Mouse (Mus musculus): ENCODE measurements around the gene Unc50. TPM values are rescaled to one million over a fixed set of nuclear protein-coding genes. Genes with fewer than 3 reads are reported as not detected.

The Unc50 gene
- total and polyA plus RNA-seq, 3 experiments, result 41.8 to 75.5 (median 58.5) TPM

DNA sequence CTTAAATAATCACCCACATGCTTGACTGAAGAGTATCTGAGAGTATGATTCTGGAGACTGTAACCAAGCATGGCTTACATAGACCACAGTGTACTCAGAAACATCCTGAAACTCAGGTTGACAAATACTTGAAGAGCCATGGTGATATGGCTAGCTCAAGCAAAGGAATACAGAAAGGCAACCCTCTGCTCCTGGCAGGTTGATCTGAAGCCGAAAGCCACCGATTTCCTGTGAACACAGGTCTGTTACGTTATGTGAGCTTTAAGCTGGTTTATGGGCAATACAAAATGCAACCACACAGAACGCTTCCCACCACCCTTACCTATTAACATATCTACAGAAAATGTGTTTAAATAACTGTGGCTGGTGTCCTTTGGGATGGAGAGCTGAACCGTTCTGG is 39.1 kb downstream of the Unc50 start:
- Histone ChIP-seq H3K27me3 (replicated peaks) (no peaks in the 10 kb centered on the region), H3K4me2 (ENCODE audit: insufficient read depth, low read depth, poor library complexity, severe bottlenecking) (no peak overlapping the region), H3K36me3 (replicated peaks in 1 of 2; ENCODE audit: control insufficient read depth in 1 of 2, insufficient read depth in 1 of 2, low read length in 1 of 2) (peaks cover 21 to 45% of the 10 kb centered on the region in 2 experiments), H3K9ac (ENCODE audit: insufficient read depth, low read depth) (no peak overlapping the region), H3K4me1 (ENCODE audit: control insufficient read depth in 1 of 2, insufficient read depth in 2 of 2) (peaks cover 14 to 53% of the 10 kb centered on the region in 2 experiments), H3K27ac (ENCODE audit: insufficient read depth, low read depth) (no peak overlapping the region), H3K79me2 (replicated peaks; ENCODE audit: control insufficient read depth, extremely low read depth, insufficient read depth, poor library complexity, severe bottlenecking) (peaks cover 6% of the 10 kb centered on the region), H3K4me3 (replicated peaks in 1 of 3; ENCODE audit: low read depth in 2 of 3, low read length in 2 of 3, poor library complexity in 1 of 3) (no peak overlapping the region), H3K9me3 (replicated peaks; ENCODE audit: low read length) (peaks cover 9% of the 10 kb centered on the region)
- DNase-seq (ENCODE audit: extremely low read depth), result no peak
- dilution Hi-C loops (cut with MboI; ENCODE audit: extremely low pct_ligation_motif_present, extremely low pct_unique_long_range_greater_than_20kb, low sequenced_read_pairs) (no loop called here), in situ Hi-C loops (cut with MboI; ENCODE audit: low pct_ligation_motif_present, low pct_unique_long_range_greater_than_20kb, low sequenced_read_pairs) (loop anchor here (10.0 kb wide), 1 partner anchor 194 kb away; no protein-coding TSS in a partner anchor)
- TF ChIP-seq RAD21 (IDR thresholded peaks at IDR 0.05; ENCODE audit: low read depth, low read length), result no peak
- no peak for TF ChIP-seq UBTF (IDR thresholded peaks at IDR 0.05; ENCODE audit: low read depth, low read length)
- no peak for TF ChIP-seq MAZ (IDR thresholded peaks at IDR 0.05; ENCODE audit: low read depth, low read length)
- no peak for TF ChIP-seq MAX (IDR thresholded peaks at IDR 0.05; ENCODE audit: low read length)
- TF ChIP-seq SMC3 (IDR thresholded peaks at IDR 0.05; ENCODE audit: low read depth, low read length), result no peak
- TF ChIP-seq CHD1 (IDR thresholded peaks at IDR 0.05; ENCODE audit: low read depth, low read length), result no peak
- TF ChIP-seq CTCF (conservative IDR thresholded peaks at IDR 0.05 in 1 of 2, IDR thresholded peaks at IDR 0.05 in 1 of 2; ENCODE audit: low read depth in 2 of 2, low read length in 2 of 2), result no peak
- TF ChIP-seq EP300 (IDR thresholded peaks at IDR 0.05; ENCODE audit: low read length), result no peak
- no peak for TF ChIP-seq KAT2A (IDR thresholded peaks at IDR 0.05; ENCODE audit: insufficient replicate concordance, low read length)
- TF ChIP-seq POLR2A (IDR thresholded peaks at IDR 0.05; ENCODE audit: low read depth, low read length), result no peak
- no peak for TF ChIP-seq MXI1 (IDR thresholded peaks at IDR 0.05; ENCODE audit: low read depth, low read length)
- TF ChIP-seq TCF12 (IDR thresholded peaks at IDR 0.05; ENCODE audit: low read depth, low read length), result no peak

DNA sequence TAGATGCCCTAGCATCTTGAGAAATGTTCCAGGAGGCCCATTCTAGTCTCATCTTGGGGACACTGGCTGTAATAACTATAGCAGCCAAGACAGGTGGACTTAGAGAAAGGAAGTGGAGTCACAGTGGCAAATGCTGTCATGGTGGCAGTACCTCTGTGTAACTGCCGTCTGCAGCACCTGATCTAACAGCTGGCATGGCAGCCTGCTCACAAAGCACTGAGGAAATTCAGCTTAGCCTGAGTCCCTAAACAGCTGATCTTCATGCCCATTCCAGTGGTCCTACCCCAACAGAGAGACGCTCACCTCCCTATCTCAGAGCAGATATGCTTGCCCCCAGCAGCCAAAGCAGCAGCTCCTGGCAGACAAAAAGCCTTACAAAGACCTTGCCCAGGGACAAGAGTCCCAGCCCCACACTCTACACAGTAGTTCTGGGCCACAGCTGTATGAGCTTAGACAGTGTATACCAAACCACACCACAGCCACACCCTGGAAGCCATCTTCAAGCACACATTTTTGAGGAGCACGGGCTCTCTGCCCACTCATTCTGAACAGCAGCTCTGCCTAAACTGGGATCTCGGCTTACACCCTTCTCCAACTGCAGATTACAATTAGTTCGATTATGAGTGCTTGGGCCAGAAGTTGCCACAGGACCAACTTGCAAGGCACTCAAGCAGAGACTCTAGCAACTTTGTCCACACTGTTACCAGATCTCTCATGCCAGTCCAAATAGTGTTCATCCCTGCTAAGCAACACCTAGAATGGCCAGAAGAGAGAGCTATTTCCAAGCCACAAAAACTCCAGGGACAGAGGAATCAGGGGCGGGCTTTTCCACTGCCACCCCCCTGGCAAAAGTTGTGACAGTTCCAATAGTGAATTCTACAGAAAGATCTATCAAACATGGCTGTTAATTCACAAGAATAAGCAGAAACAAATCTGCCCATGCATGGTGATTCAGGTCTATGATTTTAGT is 41.5 kb downstream of the Unc50 start:
- in situ Hi-C loops (cut with MboI; ENCODE audit: low pct_ligation_motif_present, low pct_unique_long_range_greater_than_20kb, low sequenced_read_pairs), result loop anchor here (5.0 kb wide), 1 partner anchor 161 kb away; no protein-coding TSS in a partner anchor
- no peak for DNase-seq (ENCODE audit: extremely low read depth)

More for the DNA sequence above, 41.5 kb downstream of the Unc50 start:
- H3K9me3 ChIP-seq (replicated peaks; ENCODE audit: low read length), result peaks cover 9% of the 10 kb centered on the region
- dilution Hi-C loops (cut with MboI; ENCODE audit: extremely low pct_ligation_motif_present, extremely low pct_unique_long_range_greater_than_20kb, low sequenced_read_pairs), result no loop called here
- H3K79me2 ChIP-seq (replicated peaks; ENCODE audit: control insufficient read depth, extremely low read depth, insufficient read depth, poor library complexity, severe bottlenecking), result peaks cover 15% of the 10 kb centered on the region
- no peak overlapping the region for H3K4me2 ChIP-seq (ENCODE audit: insufficient read depth, low read depth, poor library complexity, severe bottlenecking)
- no peak overlapping the region for H3K4me3 ChIP-seq (replicated peaks in 1 of 3; ENCODE audit: low read depth in 2 of 3, low read length in 2 of 3, poor library complexity in 1 of 3)
- no peaks in the 10 kb centered on the region for H3K27me3 ChIP-seq (replicated peaks)
- H3K9ac ChIP-seq (ENCODE audit: insufficient read depth, low read depth), result no peak overlapping the region
- H3K4me1 ChIP-seq (ENCODE audit: control insufficient read depth in 1 of 2, insufficient read depth in 2 of 2), result peaks cover 17 to 63% of the 10 kb centered on the region in 2 experiments
- TF ChIP-seq MAZ (IDR thresholded peaks at IDR 0.05; ENCODE audit: low read depth, low read length), result 0 out of 2 replicates have a peak, but pooled peaks have one; percentile 56
- no peak for TF ChIP-seq USF1 (IDR thresholded peaks at IDR 0.05; ENCODE audit: low read depth, low read length)
- no peak for TF ChIP-seq GABPA (IDR thresholded peaks at IDR 0.05; ENCODE audit: insufficient replicate concordance, low read depth, low read length)
- TF ChIP-seq IRF4 (IDR thresholded peaks at IDR 0.05; ENCODE audit: low read depth, low read length), result peak; percentile 22; the same call in 1 of the 2 replicates
- peak; percentile 79 for TF ChIP-seq RAD21 (IDR thresholded peaks at IDR 0.05; ENCODE audit: low read depth, low read length)
- no peak for TF ChIP-seq BHLHE40 (IDR thresholded peaks at IDR 0.05; ENCODE audit: low read depth, low read length)
- TF ChIP-seq ZC3H11A (IDR thresholded peaks at IDR 0.05; ENCODE audit: low read depth, low read length), result 0 out of 2 replicates have a peak, but pooled peaks have one; percentile 26
- no peak for TF ChIP-seq ETS1 (conservative IDR thresholded peaks at IDR 0.05; ENCODE audit: low read depth, low read length)
- no peak for TF ChIP-seq MEF2A (IDR thresholded peaks at IDR 0.05; ENCODE audit: borderline replicate concordance, low read depth, low read length)
- no peak for TF ChIP-seq NRF1 (IDR thresholded peaks at IDR 0.05; ENCODE audit: low read depth, low read length)
- peak; percentile 77 for TF ChIP-seq SMC3 (IDR thresholded peaks at IDR 0.05; ENCODE audit: low read depth, low read length)
- peak in 1 of 2 experiments; percentile 74; a peak in 2 of 4 replicates for TF ChIP-seq CTCF (conservative IDR thresholded peaks at IDR 0.05 in 1 of 2, IDR thresholded peaks at IDR 0.05 in 1 of 2; ENCODE audit: low read depth in 2 of 2, low read length in 2 of 2)
- peaks cover 13 to 29% of the 10 kb centered on the region in 2 experiments for H3K36me3 ChIP-seq (replicated peaks in 1 of 2; ENCODE audit: control insufficient read depth in 1 of 2, insufficient read depth in 1 of 2, low read length in 1 of 2)
- H3K27ac ChIP-seq (ENCODE audit: insufficient read depth, low read depth), result no peak overlapping the region

All from CH12.LX (cell line).